Mouse (Mus musculus) hindbrain, embryonic 14.5 days (tissue): ENCODE data around the gene Gm10382. TPM values are rescaled to one million over a fixed set of nuclear protein-coding genes. Genes with fewer than 3 reads are reported as not detected.

Source experiments
- ATAC-seq: fragments of 200-750 bp; cut with Nextera tagmentation; 2 replicates; pipeline ENCODE4 v1.8.0; 2017; ENCODE audit warnings: moderate number of reproducible peaks, mild to moderate bottlenecking, moderate TSS enrichment, moderate library complexity; ENCODE audit not compliant: low FRiP score
- DNase-seq: peaks from one replicate; pipeline ENCODE4 v3.0.0-alpha.2; 2015; ENCODE audit warnings: low spot score
- H3K27ac ChIP-seq: fragments of 300-500 bp; sonication (generic); 2 replicates; pipeline ENCODE4 v1.5.1; 2014; ENCODE audit warnings: mild to moderate bottlenecking, moderate library complexity
- H3K27me3 ChIP-seq: fragments of 300-500 bp; sonication (generic); 2 replicates; pipeline ENCODE4 v1.6.1; 2014; ENCODE audit warnings: mild to moderate bottlenecking, low read length, mixed read lengths; ENCODE audit not compliant: control insufficient read depth, insufficient read depth
- H3K36me3 ChIP-seq: fragments of 300-500 bp; sonication (generic); replicated peaks from 2 replicates; pipeline ENCODE4 v1.6.1; 2014; ENCODE audit not compliant: control insufficient read depth, insufficient read depth
- H3K4me1 ChIP-seq: fragments of 300-500 bp; sonication (generic); replicated peaks from 2 replicates; pipeline ENCODE4 v1.6.1; 2014; ENCODE audit warnings: antibody characterized with exemption, low read length, mixed read lengths; ENCODE audit not compliant: control insufficient read depth, insufficient read depth
- H3K4me2 ChIP-seq: fragments of 300-500 bp; sonication (generic); replicated peaks from 2 replicates; pipeline ENCODE4 v1.6.1; 2014; ENCODE audit warnings: mild to moderate bottlenecking, moderate library complexity
- H3K4me3 ChIP-seq: fragments of 300-500 bp; sonication (generic); replicated peaks from 2 replicates; pipeline ENCODE4 v1.5.1; 2014; ENCODE audit warnings: mild to moderate bottlenecking, low read length
- H3K9ac ChIP-seq: fragments of 300-500 bp; sonication (generic); 2 replicates; pipeline ENCODE4 v1.6.1; 2014
- H3K9me3 ChIP-seq: fragments of 300-500 bp; sonication (generic); 2 replicates; pipeline ENCODE4 v1.6.1; 2016; ENCODE audit warnings: low read length; ENCODE audit not compliant: control insufficient read depth
- WGBS: fragments of 180-500 bp; shearing (Covaris S2); extraction: QIAGEN DNeasy Blood & Tissue Kit; methylation state at CpG from one replicate; pipeline ENCODE4 v1.1.7; 2014; 5-methylcytosine and 5-hydroxymethylcytosine counted together
- polyA plus RNA-seq: library from polyadenylated mRNA; unstranded; fragments of >200 nt; fragmentation: Nextera tagmentation; extraction: Ambion mirVana; gene quantifications from 2 replicates; pipeline ENCODE4 v1.2.1, GENCODE M21; 2014

Gm10382 gene
- polyA plus RNA-seq, 1 experiment from 2014 or later = 0.63 TPM

- peaks cover 10% of the 10 kb centered on the region for H3K4me1 ChIP-seq
- no peak overlapping the region for H3K9ac ChIP-seq
- H3K9me3 ChIP-seq = no peaks in the 10 kb centered on the region
- peak; percentile 14 for DNase-seq
- H3K4me2 ChIP-seq = no peak overlapping the region
- H3K36me3 ChIP-seq = no peaks in the 10 kb centered on the region
- 63% methylated on average over 6 of the region's 6 CpGs for WGBS
- H3K4me3 ChIP-seq = no peak overlapping the region
- no peak overlapping the region for H3K27ac ChIP-seq
- no peak for ATAC-seq
- H3K27me3 ChIP-seq = no peaks in the 10 kb centered on the region
Measured at GRCm38 (mm10) chr5:125402991-125403390, 13.9 kb downstream of the Gm10382 start.

- Histone ChIP-seq H3K4me1 (peaks cover 10% of the 10 kb centered on the region), H3K27me3 (no peaks in the 10 kb centered on the region), H3K4me2 (peak overlapping the region; percentile 68), H3K27ac (no peak overlapping the region), H3K9ac (peak overlapping the region; percentile 50), H3K9me3 (no peaks in the 10 kb centered on the region), H3K4me3 (peak overlapping the region; percentile 30), H3K36me3 (no peaks in the 10 kb centered on the region)
- DNase-seq (peak; percentile 95), ATAC-seq (peak; percentile 18; the same call in 1 of the 2 replicates)
- WGBS = 11% methylated on average over 31 of the region's 31 CpGs
Measured at GRCm38 (mm10) chr5:125403481-125404465, 14.7 kb downstream of the Gm10382 start.

- no peaks in the 10 kb centered on the region for H3K9me3 ChIP-seq
- no peak for ATAC-seq
- peak overlapping the region; percentile 65 for H3K9ac ChIP-seq
- no peaks in the 10 kb centered on the region for H3K27me3 ChIP-seq
- peak overlapping the region; percentile 91 for H3K27ac ChIP-seq
- H3K4me2 ChIP-seq = peak overlapping the region; percentile 68
- DNase-seq = peak; percentile 50
- H3K36me3 ChIP-seq = no peaks in the 10 kb centered on the region
- WGBS = 1% methylated on average over 7 of the region's 7 CpGs
- peaks cover 10% of the 10 kb centered on the region for H3K4me1 ChIP-seq
- peak overlapping the region; percentile 52 for H3K4me3 ChIP-seq
Measured at GRCm38 (mm10) chr5:125404536-125404902, 15.4 kb downstream of the Gm10382 start.

GRCm38 (mm10) chr5:125404903-125405545, 15.9 kb downstream of the Gm10382 start:
- peak overlapping the region; percentile 65 for H3K9ac ChIP-seq
- H3K27me3 ChIP-seq = no peaks in the 10 kb centered on the region
- H3K9me3 ChIP-seq = no peaks in the 10 kb centered on the region
- WGBS = under 1% methylated on average over 28 of the region's 28 CpGs
- H3K27ac ChIP-seq = peak overlapping the region; percentile 91
- H3K36me3 ChIP-seq = no peaks in the 10 kb centered on the region
- DNase-seq (peak; percentile 72), ATAC-seq (peak; percentile 44; the same call in 1 of the 2 replicates)
- H3K4me1 ChIP-seq = peaks cover 10% of the 10 kb centered on the region
- peak overlapping the region; percentile 52 for H3K4me3 ChIP-seq
- H3K4me2 ChIP-seq = peak overlapping the region; percentile 68

GRCm38 (mm10) chr5:125405546-125406248, 16.6 kb downstream of the Gm10382 start:
- peak overlapping the region; percentile 52 for H3K4me3 ChIP-seq
- peak; percentile 55 for ATAC-seq
- peaks cover 10% of the 10 kb centered on the region for H3K4me1 ChIP-seq
- peak overlapping the region; percentile 73 for H3K9ac ChIP-seq
- H3K4me2 ChIP-seq = peak overlapping the region; percentile 68
- no peaks in the 10 kb centered on the region for H3K9me3 ChIP-seq
- under 1% methylated on average over 31 of the region's 31 CpGs for WGBS
- peak; percentile 100 for DNase-seq
- H3K27ac ChIP-seq = peak overlapping the region; percentile 91
- no peaks in the 10 kb centered on the region for H3K27me3 ChIP-seq
- no peaks in the 10 kb centered on the region for H3K36me3 ChIP-seq

GRCm38 (mm10) chr5:125406322-125407016, 17.3 kb downstream of the Gm10382 start:
- H3K9me3 ChIP-seq = no peaks in the 10 kb centered on the region
- peak overlapping the region; percentile 91 for H3K27ac ChIP-seq
- peak overlapping the region; percentile 73 for H3K9ac ChIP-seq
- peak overlapping the region; percentile 68 for H3K4me2 ChIP-seq
- no peaks in the 10 kb centered on the region for H3K36me3 ChIP-seq
- H3K4me3 ChIP-seq = peak overlapping the region; percentile 52
- no peak for DNase-seq
- H3K27me3 ChIP-seq = no peaks in the 10 kb centered on the region
- peaks cover 10% of the 10 kb centered on the region for H3K4me1 ChIP-seq
- WGBS = 2% methylated on average over 20 of the region's 20 CpGs
- peak; percentile 14; the same call in 1 of the 2 replicates for ATAC-seq

GRCm38 (mm10) chr5:125407020-125407830, 18.1 kb downstream of the Gm10382 start:
- no peaks in the 10 kb centered on the region for H3K9me3 ChIP-seq
- DNase-seq (no peak), ATAC-seq (no peak)
- peak overlapping the region; percentile 68 for H3K4me2 ChIP-seq
- no peaks in the 10 kb centered on the region for H3K27me3 ChIP-seq
- H3K4me3 ChIP-seq = peak overlapping the region; percentile 52
- H3K4me1 ChIP-seq = peaks cover 10% of the 10 kb centered on the region
- WGBS = 59% methylated on average over 13 of the region's 13 CpGs
- no peaks in the 10 kb centered on the region for H3K36me3 ChIP-seq
- H3K9ac ChIP-seq = peak overlapping the region; percentile 73
- H3K27ac ChIP-seq = peak overlapping the region; percentile 91
